Mouse (Mus musculus): Measurements from ENCODE around the gene Ubqln3. TPM values are rescaled to one million over a fixed set of nuclear protein-coding genes. Genes with fewer than 3 reads are reported as not detected.

Gene Ubqln3
- total RNA-seq, 2 experiments from 2014 or later = not detected

DNA sequence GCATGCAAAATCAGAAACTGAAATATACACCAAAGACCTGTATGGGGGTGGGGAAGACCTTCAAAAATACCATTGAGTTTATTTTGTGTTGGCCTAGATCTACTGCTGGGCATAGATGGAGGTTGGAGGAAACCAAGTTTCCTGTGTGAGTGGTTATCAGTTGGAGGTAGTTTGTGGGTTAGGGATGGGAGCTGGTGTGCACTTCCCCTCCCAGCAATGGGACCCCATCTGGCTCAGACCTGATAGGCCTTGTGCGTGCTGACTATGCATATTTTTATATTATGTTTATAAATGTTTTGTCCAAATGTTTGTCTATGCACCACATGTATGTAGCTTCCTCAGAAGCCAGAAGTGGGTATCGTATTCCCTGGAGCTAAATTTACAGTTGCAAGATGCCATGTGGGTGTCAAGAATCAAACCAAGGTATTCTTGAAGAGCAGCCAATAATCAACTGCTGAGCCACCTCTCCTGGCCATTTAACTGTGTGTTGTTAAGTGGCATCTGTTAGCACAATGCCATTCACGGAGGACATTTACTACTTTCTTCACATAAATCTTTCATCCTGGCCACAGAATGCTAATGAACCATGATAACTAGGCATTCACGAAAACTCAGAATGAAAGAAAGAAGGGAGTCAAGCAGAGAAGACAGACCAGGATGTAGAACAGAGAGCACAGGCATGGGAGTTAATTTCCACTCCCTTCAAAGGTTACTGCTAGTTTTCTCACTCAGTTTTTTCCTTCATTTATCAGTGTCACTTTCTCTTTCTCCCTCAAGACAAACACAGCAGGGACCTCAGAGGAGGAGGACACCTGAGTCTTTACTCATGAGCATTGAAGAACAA is 38.9 kb downstream of the Ubqln3 start:
- Histone ChIP-seq H3K27ac (no peak overlapping the region), H3K4me3 (no peak overlapping the region)
- no peak for DNase-seq (ENCODE audit: extremely low spot score in 1 of 2, low spot score in 2 of 2)
- TF ChIP-seq CTCF (IDR thresholded peaks at IDR 0.05) = no peak
- intact Hi-C loops (cut with DNase I) = no loop called here

Other genes starting within 250 kb of the Ubqln3 start
- not detected for gene Olfr64, start 248.8 kb downstream of the Ubqln3 start, total RNA-seq (2021)
- not detected for gene Olfr65, start 239.8 kb downstream of the Ubqln3 start, total RNA-seq (2021)
- not detected for gene Olfr631, start 214.5 kb downstream of the Ubqln3 start, total RNA-seq (2021)
- not detected for gene Olfr632, start 208.9 kb downstream of the Ubqln3 start, total RNA-seq (2021)
- gene Olfr633, start 198.8 kb downstream of the Ubqln3 start, total RNA-seq (2021) = not detected
- gene Olfr635, start 172.1 kb downstream of the Ubqln3 start, total RNA-seq (2021) = under 1 TPM; 0.05 to 0.09 TPM
- gene Olfr638, start 144.5 kb downstream of the Ubqln3 start, total RNA-seq (2021) = not detected
- gene Olfr639, start 126.0 kb downstream of the Ubqln3 start, total RNA-seq (2021) = under 1 TPM; 0.07 to 0.19 TPM
- gene Olfr640, start 117.7 kb downstream of the Ubqln3 start, total RNA-seq (2021) = not detected
- not detected for gene Olfr641, start 107.8 kb downstream of the Ubqln3 start, total RNA-seq (2021)
- gene Olfr642, start 90.6 kb downstream of the Ubqln3 start, total RNA-seq (2021) = not detected
- gene 4930516K23Rik, start 81.8 kb downstream of the Ubqln3 start, total RNA-seq (2021) = not detected
- not detected for gene Olfr644, start 71.4 kb downstream of the Ubqln3 start, total RNA-seq (2021)
- gene Olfr645, start 57.8 kb downstream of the Ubqln3 start, total RNA-seq (2021) = not detected
- not detected for gene Olfr646, start 38.4 kb downstream of the Ubqln3 start, total RNA-seq (2021)
- gene Ubqln5, start 13.5 kb downstream of the Ubqln3 start, total RNA-seq (2021) = not detected
- not detected for gene Olfr643, start 5.9 kb downstream of the Ubqln3 start, total RNA-seq (2021)
- gene Ubqlnl, start 7.3 kb upstream of the Ubqln3 start, total RNA-seq (2021) = not detected
- gene Olfm5, start 21.6 kb upstream of the Ubqln3 start, total RNA-seq (2021) = not detected
- gene Olfr648, start 40.1 kb upstream of the Ubqln3 start, total RNA-seq (2021) = under 1 TPM; 0.26 to 0.27 TPM
- not detected for gene Olfr649, start 52.7 kb upstream of the Ubqln3 start, total RNA-seq (2021)
- gene Trim6, start 75.5 kb upstream of the Ubqln3 start, total RNA-seq (2021) = under 1 TPM; 0.19 to 0.34 TPM
- 1 to 10 TPM; 1.0 to 1.3 TPM for gene Trim34a, start 101.2 kb upstream of the Ubqln3 start, total RNA-seq (2021)
- under 1 TPM; 0.43 to 0.51 TPM for gene Trim5, start 144.8 kb upstream of the Ubqln3 start, total RNA-seq (2021)
- 1 to 10 TPM; 2.2 to 3.2 TPM for gene Trim12a, start 172.2 kb upstream of the Ubqln3 start, total RNA-seq (2021)
- not detected for gene Trim34b, start 186.2 kb upstream of the Ubqln3 start, total RNA-seq (2021)
- gene Trim12c, start 210.1 kb upstream of the Ubqln3 start, total RNA-seq (2021) = 1 to 10 TPM; 1.0 to 1.5 TPM
- gene Trim30b, start 226.6 kb upstream of the Ubqln3 start, total RNA-seq (2021) = not detected